ENCODE assay signal across 8 mouse cellular contexts in genomic region chr2:152396110-152397003, GRCm38 (mm10). TPM values are rescaled to one million over a fixed set of nuclear protein-coding genes. Genes with fewer than 3 reads are reported as not detected.
DNase-seq lines count a peak whose midpoint lies in the region; ATAC-seq lines count a peak whose summit lies in the region.

No protein-coding gene starts in this region.

- peak overlapping the region; percentile 98 for H3K9ac ChIP-seq in hindbrain, embryonic 12.5 days

- under 1% methylated on average over 42 of the region's 46 CpGs for WGBS in hindbrain, embryonic 12.5 days

- H3K36me3 ChIP-seq in hindbrain, embryonic 12.5 days = peaks cover 13% of the 10 kb centered on the region; the same call in 1 of the 2 replicates

- peak; percentile 70 for ATAC-seq in hindbrain, embryonic 12.5 days (ENCODE audit: low FRiP score)

- no peaks in the 10 kb centered on the region for H3K27me3 ChIP-seq in hindbrain, embryonic 12.5 days

- peak overlapping the region; percentile 90 for H3K4me3 ChIP-seq in hindbrain, embryonic 12.5 days

- H3K4me2 ChIP-seq in hindbrain, embryonic 12.5 days (replicated peaks) = peak overlapping the region; percentile 76

- H3K4me1 ChIP-seq in hindbrain, embryonic 12.5 days = peaks cover 44% of the 10 kb centered on the region

- no peaks in the 10 kb centered on the region for H3K9me3 ChIP-seq in hindbrain, embryonic 12.5 days (replicated peaks)

- peak; percentile 98 for DNase-seq in NIH3T3 (ENCODE audit: low read depth)
- DNase-seq in cerebellum, postnatal 25 days = peak; percentile 60 to 78
- peak; percentile 85 to 91 for DNase-seq in frontal cortex, postnatal 14 days (ENCODE audit: low spot score in 2 of 2)
- peak; percentile 71 to 80 for DNase-seq in layer of hippocampus, postnatal 25 days (ENCODE audit: extremely low spot score in 1 of 2, low spot score in 1 of 2)
- peak; percentile 96 for DNase-seq in lung, postnatal 10 days
- peak; percentile 92 for DNase-seq in retina, adult 2 months (ENCODE audit: low read depth, low spot score)
- peak; percentile 76 for DNase-seq in thymus, postnatal 14 days

- H3K27ac ChIP-seq in hindbrain, embryonic 12.5 days = peak overlapping the region; percentile 100

RNA-seq across cellular contexts. Expression of gene Sox12, which starts 1.5 kb away (rescaled TPM):
- 19.5 and 19.6 TPM in 2 replicates for polyA plus RNA-seq in hindbrain, embryonic 12.5 days (2016; fragmentation: Nextera tagmentation; extraction: Ambion mirVana)
- total RNA-seq in layer of hippocampus, postnatal 25 days (2021) = 10 to 100 TPM; 16.4 to 19.8 TPM

RNA-seq across cellular contexts. Expression of gene Zcchc3, which starts 18.5 kb away (rescaled TPM):
- polyA plus RNA-seq in hindbrain, embryonic 12.5 days (2016; fragmentation: Nextera tagmentation; extraction: Ambion mirVana) = 50.7 and 54.5 TPM in 2 replicates
- 10 to 100 TPM; 10.7 to 11.6 TPM for total RNA-seq in layer of hippocampus, postnatal 25 days (2021)

RNA-seq across cellular contexts. Expression of gene 6820408C15Rik, which starts 19.0 kb away (rescaled TPM):
- 2.0 and 3.6 TPM in 2 replicates for polyA plus RNA-seq in hindbrain, embryonic 12.5 days (2016; fragmentation: Nextera tagmentation; extraction: Ambion mirVana)
- total RNA-seq in layer of hippocampus, postnatal 25 days (2021) = 1 to 10 TPM; 1.7 to 2.7 TPM

RNA-seq across cellular contexts. Expression of gene Nrsn2, which starts 19.9 kb away (rescaled TPM):
- 14.4 and 15.0 TPM in 2 replicates for polyA plus RNA-seq in hindbrain, embryonic 12.5 days (2016; fragmentation: Nextera tagmentation; extraction: Ambion mirVana)
- 10 to 100 TPM; 60.6 to 76.6 TPM for total RNA-seq in layer of hippocampus, postnatal 25 days (2021)

RNA-seq across cellular contexts. Expression of gene Trib3, which starts 52.5 kb away (rescaled TPM):
- polyA plus RNA-seq in hindbrain, embryonic 12.5 days (2016; fragmentation: Nextera tagmentation; extraction: Ambion mirVana) = 3.0 and 3.5 TPM in 2 replicates
- total RNA-seq in layer of hippocampus, postnatal 25 days (2021) = under 1 TPM; 0.23 to 0.39 TPM

Comparison
In these comparisons a context has a peak if more than half of its experiments do, and no peak if none do; other contexts are left out.
1. Peak in every context shown above with its lines: DNase-seq, ATAC-seq, H3K4me3 ChIP-seq and H3K27ac ChIP-seq.